Mouse (Mus musculus) left cerebral cortex, postnatal 4 days (tissue): ENCODE data around the gene Gpr146. TPM values are rescaled to one million over a fixed set of nuclear protein-coding genes. Genes with fewer than 3 reads are reported as not detected.
A peak's percentile ranks its signal among the peaks of the same experiment; 100 is the strongest.

Experiments used
- DNase-seq: peaks from one replicate; pipeline ENCODE4 v3.0.0-alpha.2; 2022
- intact Hi-C: fragments of 180-260 bp; cut with DNase I; formaldehyde crosslinking; loops from one replicate; pipeline ENCODE4 v1.15.1; 2025
- total RNA-seq, 2 experiments: library from RNA; stranded (reverse); gene quantifications; 2 replicates each; pipeline ENCODE4 v1.2.3; 2021

Gpr146 gene
- total RNA-seq, 2 experiments from 2014 or later: 2.2 to 2.5 TPM

- intact Hi-C loops: no loop called here
- peak; percentile 90 for DNase-seq
Measured at GRCm38 (mm10) chr5:139423026-139423865, 45.7 kb downstream of the Gpr146 start, which contains the start of gene Gper1. TSS of gene Gper1 (plus strand) at chr5:139423151.

- intact Hi-C loops: no loop called here
- no peak for DNase-seq
Measured at GRCm38 (mm10) chr5:139425198-139425597, 47.7 kb downstream of the Gpr146 start.

GRCm38 (mm10) chr5:139427001-139427400 is 49.5 kb downstream of the Gpr146 start:
- DNase-seq: no peak
- intact Hi-C loops: no loop called here

GRCm38 (mm10) chr5:139427989-139428388 is 50.5 kb downstream of the Gpr146 start:
- intact Hi-C loops: no loop called here
- peak; percentile 74 for DNase-seq

- DNase-seq: peak; percentile 3
- intact Hi-C loops: no loop called here
Measured at GRCm38 (mm10) chr5:139429818-139430341, 52.4 kb downstream of the Gpr146 start.

GRCm38 (mm10) chr5:139432333-139432732 is 54.8 kb downstream of the Gpr146 start:
- no peak for DNase-seq
- intact Hi-C loops: no loop called here

- intact Hi-C loops: no loop called here
- no peak for DNase-seq
Measured at GRCm38 (mm10) chr5:139432747-139433508, 55.4 kb downstream of the Gpr146 start.

- no peak for DNase-seq
- intact Hi-C loops: no loop called here
Measured at GRCm38 (mm10) chr5:139433842-139434568, 56.5 kb downstream of the Gpr146 start.

GRCm38 (mm10) chr5:139434940-139435339 is 57.4 kb downstream of the Gpr146 start:
- intact Hi-C loops: no loop called here
- DNase-seq: no peak

- intact Hi-C loops: no loop called here
Measured at GRCm38 (mm10) chr5:139437769-139438168, 60.3 kb downstream of the Gpr146 start.

GRCm38 (mm10) chr5:139438440-139438839 is 60.9 kb downstream of the Gpr146 start:
- DNase-seq: peak; percentile 33
- intact Hi-C loops: no loop called here

More at GRCm38 (mm10) chr5:139437769-139438168, 60.3 kb downstream of the Gpr146 start:
- no peak for DNase-seq

- intact Hi-C loops: no loop called here
- peak; percentile 75 for DNase-seq
Measured at GRCm38 (mm10) chr5:139440451-139440850, 63.0 kb downstream of the Gpr146 start.

- DNase-seq: no peak
- intact Hi-C loops: no loop called here
Measured at GRCm38 (mm10) chr5:139440926-139441725, 63.6 kb downstream of the Gpr146 start.

- no peak for DNase-seq
Measured at GRCm38 (mm10) chr5:139441726-139442018, 64.2 kb downstream of the Gpr146 start.

GRCm38 (mm10) chr5:139442428-139442827 is 64.9 kb downstream of the Gpr146 start:
- intact Hi-C loops: no loop called here
- DNase-seq: peak; percentile 52

More at GRCm38 (mm10) chr5:139441726-139442018, 64.2 kb downstream of the Gpr146 start:
- intact Hi-C loops: no loop called here

- intact Hi-C loops: no loop called here
- DNase-seq: no peak
Measured at GRCm38 (mm10) chr5:139442962-139443361, 65.5 kb downstream of the Gpr146 start.

- intact Hi-C loops: no loop called here
- no peak for DNase-seq
Measured at GRCm38 (mm10) chr5:139445258-139445657, 67.8 kb downstream of the Gpr146 start.
